Mouse (Mus musculus): Measurements from ENCODE around the gene Dnajc3. TPM values are rescaled to one million over a fixed set of nuclear protein-coding genes. Genes with fewer than 3 reads are reported as not detected.
A peak's percentile ranks its signal among the peaks of the same experiment; 100 is the strongest.

Dnajc3 gene
- polyA plus RNA-seq, 1 experiment, result 32.7 TPM

GRCm38 (mm10) chr14:118983396-118983795 is 45.6 kb downstream of the Dnajc3 start:
- Histone ChIP-seq H3K27ac (ENCODE audit: insufficient read depth, low read depth, low read length) (no peak overlapping the region), H3K4me1 (ENCODE audit: control insufficient read depth, insufficient read depth, low read length) (no peaks in the 10 kb centered on the region), H3K27me3 (replicated peaks; ENCODE audit: control insufficient read depth, insufficient read depth, low read length) (no peaks in the 10 kb centered on the region), H3K36me3 (ENCODE audit: control insufficient read depth, insufficient read depth, low read length) (peaks cover 4% of the 10 kb centered on the region), H3K4me3 (ENCODE audit: insufficient read depth, low read depth, low read length) (no peak overlapping the region)
- TF ChIP-seq POLR2A (IDR thresholded peaks at IDR 0.05; ENCODE audit: low read depth, low read length) (no peak), CTCF (conservative IDR thresholded peaks at IDR 0.05; ENCODE audit: insufficient read depth, insufficient read length, low read depth, low read length) (no peak)
- DNase-seq, result no peak

DNA sequence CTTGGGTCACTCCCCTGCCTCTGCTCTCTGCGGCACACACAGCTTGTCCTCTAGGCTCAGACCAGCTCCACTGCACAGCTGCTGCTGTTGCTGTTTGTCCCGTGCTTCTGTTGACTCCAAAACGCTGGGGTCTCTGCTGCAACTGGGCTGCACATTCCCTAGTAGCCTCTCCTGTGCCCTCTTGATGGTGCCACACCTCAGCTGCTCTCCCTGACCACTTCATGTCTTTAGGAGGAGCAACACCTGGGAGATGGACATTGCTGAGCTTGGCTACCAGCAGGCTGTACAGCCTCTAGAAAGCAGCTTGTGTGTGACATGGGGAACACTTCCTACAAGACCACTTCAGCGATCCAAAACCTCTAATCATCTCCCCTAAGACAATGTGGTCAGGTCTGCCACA is 46.4 kb downstream of the Dnajc3 start:
- H3K36me3 ChIP-seq (ENCODE audit: control insufficient read depth, insufficient read depth, low read length), result no peaks in the 10 kb centered on the region
- H3K27ac ChIP-seq (ENCODE audit: insufficient read depth, low read depth, low read length), result no peak overlapping the region
- TF ChIP-seq POLR2A (IDR thresholded peaks at IDR 0.05; ENCODE audit: low read depth, low read length) (no peak), CTCF (conservative IDR thresholded peaks at IDR 0.05; ENCODE audit: insufficient read depth, insufficient read length, low read depth, low read length) (no peak)
- DNase-seq, result no peak
- H3K4me1 ChIP-seq (ENCODE audit: control insufficient read depth, insufficient read depth, low read length), result no peaks in the 10 kb centered on the region
- WGBS, result 86% methylated on average over 4 of the region's 4 CpGs
- no peak overlapping the region for H3K4me3 ChIP-seq (ENCODE audit: insufficient read depth, low read depth, low read length)
- no peaks in the 10 kb centered on the region for H3K27me3 ChIP-seq (replicated peaks; ENCODE audit: control insufficient read depth, insufficient read depth, low read length)

GRCm38 (mm10) chr14:118986653-118987522 is 49.1 kb downstream of the Dnajc3 start:
- Histone ChIP-seq H3K36me3 (ENCODE audit: control insufficient read depth, insufficient read depth, low read length) (no peaks in the 10 kb centered on the region), H3K4me1 (ENCODE audit: control insufficient read depth, insufficient read depth, low read length) (no peaks in the 10 kb centered on the region), H3K27ac (ENCODE audit: insufficient read depth, low read depth, low read length) (no peak overlapping the region), H3K27me3 (replicated peaks; ENCODE audit: control insufficient read depth, insufficient read depth, low read length) (no peaks in the 10 kb centered on the region), H3K4me3 (ENCODE audit: insufficient read depth, low read depth, low read length) (no peak overlapping the region)
- DNase-seq, result peak; percentile 80
- TF ChIP-seq POLR2A (IDR thresholded peaks at IDR 0.05; ENCODE audit: low read depth, low read length) (no peak), CTCF (conservative IDR thresholded peaks at IDR 0.05; ENCODE audit: insufficient read depth, insufficient read length, low read depth, low read length) (peak; percentile 79)
- 41% methylated on average over 16 of the region's 16 CpGs for whole genome bisulfite sequencing

- DNase-seq, result no peak
Measured at GRCm38 (mm10) chr14:118987523-118988496, 50.0 kb downstream of the Dnajc3 start.

GRCm38 (mm10) chr14:118995226-118995925 is 57.6 kb downstream of the Dnajc3 start:
- H3K4me1 ChIP-seq (ENCODE audit: control insufficient read depth, insufficient read depth, low read length), result no peaks in the 10 kb centered on the region
- 87% methylated on average over 9 of the region's 9 CpGs for WGBS

More at GRCm38 (mm10) chr14:118987523-118988496, 50.0 kb downstream of the Dnajc3 start:
- 71% methylated on average over 13 of the region's 13 CpGs for WGBS
- no peaks in the 10 kb centered on the region for H3K27me3 ChIP-seq (replicated peaks; ENCODE audit: control insufficient read depth, insufficient read depth, low read length)
- no peak overlapping the region for H3K27ac ChIP-seq (ENCODE audit: insufficient read depth, low read depth, low read length)
- H3K4me1 ChIP-seq (ENCODE audit: control insufficient read depth, insufficient read depth, low read length), result no peaks in the 10 kb centered on the region
- H3K36me3 ChIP-seq (ENCODE audit: control insufficient read depth, insufficient read depth, low read length), result no peaks in the 10 kb centered on the region
- H3K4me3 ChIP-seq (ENCODE audit: insufficient read depth, low read depth, low read length), result no peak overlapping the region
- TF ChIP-seq CTCF (conservative IDR thresholded peaks at IDR 0.05; ENCODE audit: insufficient read depth, insufficient read length, low read depth, low read length) (no peak), POLR2A (IDR thresholded peaks at IDR 0.05; ENCODE audit: low read depth, low read length) (no peak)

DNA sequence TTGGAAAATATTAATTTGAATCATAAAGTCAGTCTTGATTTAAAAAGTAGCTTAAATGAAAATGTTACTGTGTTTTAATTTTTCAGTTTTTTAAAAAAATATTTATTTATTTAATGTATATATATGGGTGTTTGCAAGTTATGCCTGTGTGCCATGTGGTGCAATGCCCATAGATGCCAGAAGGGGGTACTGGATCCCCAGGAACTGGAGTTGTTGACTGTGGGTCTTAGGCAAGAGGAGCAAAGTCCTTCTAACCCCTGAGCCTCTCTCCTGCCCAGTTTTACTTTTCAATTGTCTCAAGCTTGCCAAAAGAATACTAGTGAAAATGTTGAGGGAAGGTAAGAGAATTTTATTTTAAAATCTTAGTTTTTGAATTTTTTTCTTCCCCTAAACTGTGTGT is 65.5 kb downstream of the Dnajc3 start:
- peak; percentile 62 for DNase-seq
- no peak overlapping the region for H3K4me3 ChIP-seq (ENCODE audit: insufficient read depth, low read depth, low read length)
- no peak overlapping the region for H3K27ac ChIP-seq (ENCODE audit: insufficient read depth, low read depth, low read length)
- H3K36me3 ChIP-seq (ENCODE audit: control insufficient read depth, insufficient read depth, low read length), result no peaks in the 10 kb centered on the region; the same call in 1 of the 2 replicates
- no peaks in the 10 kb centered on the region for H3K4me1 ChIP-seq (ENCODE audit: control insufficient read depth, insufficient read depth, low read length)
- TF ChIP-seq CTCF (conservative IDR thresholded peaks at IDR 0.05; ENCODE audit: insufficient read depth, insufficient read length, low read depth, low read length) (peak; percentile 77), POLR2A (IDR thresholded peaks at IDR 0.05; ENCODE audit: low read depth, low read length) (no peak)
- H3K27me3 ChIP-seq (replicated peaks; ENCODE audit: control insufficient read depth, insufficient read depth, low read length), result no peaks in the 10 kb centered on the region

More at GRCm38 (mm10) chr14:118995226-118995925, 57.6 kb downstream of the Dnajc3 start:
- H3K27ac ChIP-seq (ENCODE audit: insufficient read depth, low read depth, low read length), result no peak overlapping the region
- no peaks in the 10 kb centered on the region for H3K27me3 ChIP-seq (replicated peaks; ENCODE audit: control insufficient read depth, insufficient read depth, low read length)
- no peak overlapping the region for H3K4me3 ChIP-seq (ENCODE audit: insufficient read depth, low read depth, low read length)
- no peak for DNase-seq
- TF ChIP-seq CTCF (conservative IDR thresholded peaks at IDR 0.05; ENCODE audit: insufficient read depth, insufficient read length, low read depth, low read length) (no peak), POLR2A (IDR thresholded peaks at IDR 0.05; ENCODE audit: low read depth, low read length) (no peak)
- H3K36me3 ChIP-seq (ENCODE audit: control insufficient read depth, insufficient read depth, low read length), result peaks cover 2% of the 10 kb centered on the region; the same call in 1 of the 2 replicates

Measured in kidney, adult 2 months (tissue).